Mouse (Mus musculus) T-cell, adult 2 months (primary cell): Measurements from ENCODE around the gene Tra2a.

Experiments
- DNase-seq: peaks from one replicate; pipeline ENCODE4 v3.0.0; 2022; ENCODE audit warnings: low spot score

Gene Tra2a

DNA sequence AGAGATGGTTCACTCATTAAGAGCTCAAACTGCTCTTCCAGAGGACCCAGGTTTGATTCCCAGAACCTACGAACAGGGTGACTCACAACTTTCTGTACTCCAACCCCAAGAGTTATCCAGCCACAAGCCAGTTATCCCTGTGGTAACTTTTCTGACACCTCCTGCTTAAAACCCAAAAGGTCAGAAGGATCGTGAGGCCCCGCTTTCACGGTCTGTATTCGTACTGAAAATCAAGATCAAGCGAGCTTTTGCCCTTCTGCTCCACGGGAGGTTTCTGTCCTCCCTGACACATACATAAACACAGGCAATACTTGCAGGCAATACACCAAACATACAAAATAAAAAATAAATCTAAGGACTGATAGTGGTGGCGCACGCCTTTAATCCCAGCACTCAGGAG lies 27.5 kb downstream of the Tra2a start:
- peak; percentile 100 for DNase-seq

DNA sequence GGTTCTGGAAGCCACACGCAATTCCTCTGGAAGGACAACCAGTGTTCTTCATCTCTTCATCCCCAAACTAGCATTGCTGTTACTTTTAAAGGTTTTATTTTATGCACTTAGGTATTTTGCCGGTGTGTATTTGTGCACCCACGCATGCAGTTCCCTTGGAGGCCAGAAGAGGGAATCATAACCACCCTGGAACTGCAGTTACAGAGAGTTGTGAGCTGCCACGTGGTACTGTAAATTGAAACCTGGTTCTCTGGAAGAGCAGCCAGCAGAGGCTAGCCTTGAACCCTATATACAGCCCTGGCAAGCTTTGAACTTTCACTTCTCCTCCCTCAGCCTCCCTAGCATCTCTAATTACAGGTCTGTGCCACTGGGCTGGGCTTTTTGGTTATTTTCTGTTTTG lies 30.5 kb downstream of the Tra2a start:
- DNase-seq = no peak

DNA sequence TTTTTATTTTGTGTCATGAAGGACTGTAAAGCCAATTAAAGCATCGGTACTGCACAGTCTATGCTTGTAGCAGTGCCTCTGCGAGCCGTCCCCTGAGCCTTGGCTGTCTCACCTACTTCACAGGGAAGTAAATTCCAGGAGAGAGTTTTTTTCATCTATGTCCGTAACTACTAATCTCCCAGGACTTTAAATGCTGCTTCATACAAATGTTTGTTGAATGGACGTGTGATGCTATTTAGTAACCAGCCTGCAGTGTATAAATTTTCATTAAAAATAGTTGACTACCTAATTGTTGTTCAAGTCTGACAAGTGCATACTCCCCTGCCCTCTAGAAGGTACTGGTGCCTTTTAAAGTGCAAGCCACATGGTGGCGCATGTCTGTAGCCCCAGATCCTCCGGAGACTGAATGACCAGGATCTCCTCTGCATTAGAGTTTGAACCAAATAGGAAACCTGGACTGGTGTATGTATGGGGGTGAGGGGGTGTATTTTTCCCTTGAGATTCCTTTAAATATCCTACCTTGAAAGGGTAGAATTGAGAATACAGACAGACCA lies 35.6 kb downstream of the Tra2a start:
- DNase-seq = no peak

DNA sequence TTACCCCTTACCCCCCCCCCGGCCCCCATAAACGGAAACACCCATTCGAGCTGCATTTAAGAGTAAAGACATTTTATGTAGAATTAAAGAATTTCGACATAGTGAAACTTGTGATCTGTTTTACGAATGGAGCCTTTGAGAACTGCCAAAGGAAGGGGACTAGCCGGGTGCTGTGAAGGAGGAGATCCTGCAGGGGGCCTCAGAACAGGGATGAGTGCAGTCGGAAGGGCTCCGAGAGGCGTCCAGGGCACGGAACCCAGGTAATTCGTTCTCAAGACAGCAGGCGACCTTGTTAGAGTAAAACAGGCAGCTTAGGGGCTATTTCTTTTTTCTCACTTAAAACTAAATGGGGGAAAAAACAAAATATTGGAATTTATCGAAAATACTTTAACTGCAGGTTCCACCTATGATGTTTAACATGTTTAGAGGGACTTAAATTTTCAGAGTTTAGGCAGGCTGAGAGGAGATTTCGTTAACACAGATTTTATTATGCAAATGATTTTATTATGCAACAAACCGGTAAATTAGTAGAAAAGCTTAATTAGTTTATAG lies 36.6 kb downstream of the Tra2a start:
- DNase-seq = peak; percentile 53

DNA sequence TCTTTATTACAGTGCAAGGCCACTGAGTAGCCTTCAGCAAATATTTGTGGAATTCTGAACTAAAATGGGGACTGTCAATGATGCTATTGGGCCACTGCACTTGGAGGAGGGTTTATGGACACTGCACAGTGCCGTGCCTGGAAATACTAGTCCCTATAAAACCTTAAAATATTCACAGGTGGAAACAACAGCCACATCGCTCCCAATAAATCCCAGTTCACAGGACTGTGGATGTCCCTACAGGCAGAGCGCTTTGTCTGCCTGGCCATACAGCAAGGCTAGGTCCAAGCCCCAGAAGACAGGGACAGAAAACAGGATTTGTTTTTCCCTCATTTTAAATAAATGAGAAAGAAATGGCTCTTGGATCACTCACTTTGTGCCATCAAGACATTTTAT lies 38.1 kb downstream of the Tra2a start:
- no peak for DNase-seq

DNA sequence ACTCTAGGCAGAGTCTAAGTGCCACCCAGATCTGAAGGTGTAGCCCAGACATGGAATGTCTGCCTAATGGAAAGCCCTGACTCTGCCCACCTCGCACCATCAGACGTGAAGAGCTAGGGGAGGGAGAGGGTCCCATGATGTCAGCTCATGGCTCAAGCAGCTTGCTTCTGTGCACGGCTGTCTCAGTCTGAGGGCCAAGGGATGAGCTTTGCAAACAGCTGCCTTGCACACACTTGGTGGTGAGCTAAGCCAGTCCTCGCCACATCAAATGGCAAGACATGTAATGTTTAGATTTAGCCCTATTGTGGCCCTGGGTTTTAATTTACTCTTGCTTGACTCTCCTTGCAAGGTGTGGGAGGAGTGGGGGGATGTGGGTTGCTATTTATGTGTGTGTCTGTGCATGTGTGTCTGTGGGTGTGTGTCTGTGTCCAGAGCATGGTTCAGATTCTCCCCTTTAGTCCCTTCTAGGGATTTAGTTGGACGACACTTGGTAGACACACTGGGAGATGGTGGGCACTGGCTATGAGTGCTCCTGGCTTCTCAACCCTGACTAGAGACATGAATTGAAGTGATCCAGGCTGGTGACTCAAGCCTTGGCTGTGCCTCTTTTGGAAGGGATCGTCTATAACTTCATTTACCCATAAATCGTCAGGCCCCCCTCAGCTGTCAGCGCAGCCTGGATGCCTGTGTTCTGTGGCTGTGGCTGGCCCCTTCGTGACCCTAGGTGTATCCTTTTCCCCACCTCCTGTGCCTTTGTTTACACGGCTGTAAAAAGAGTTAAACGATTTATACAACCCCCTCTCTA lies 38.7 kb downstream of the Tra2a start:
- DNase-seq = no peak

DNA sequence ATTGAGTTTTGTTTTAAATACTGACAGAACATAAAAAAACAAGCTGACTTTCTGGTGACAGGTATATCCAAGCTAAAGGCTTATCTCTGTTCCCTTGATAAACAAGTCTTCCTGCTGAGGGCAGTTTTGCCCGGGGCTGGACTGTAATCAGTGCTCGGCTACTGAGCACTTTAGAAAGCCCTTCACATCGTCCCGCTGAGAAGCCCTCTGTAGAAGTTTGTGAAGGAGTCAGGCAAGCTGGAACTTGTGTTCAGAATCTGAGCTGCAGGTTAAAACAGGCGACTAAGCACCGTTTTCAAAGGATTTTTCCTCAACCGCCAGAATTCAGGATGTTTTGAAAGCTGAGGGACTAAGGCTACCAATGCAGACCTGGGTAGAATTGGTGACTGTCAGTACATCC lies 41.9 kb downstream of the Tra2a start:
- DNase-seq = no peak

DNA sequence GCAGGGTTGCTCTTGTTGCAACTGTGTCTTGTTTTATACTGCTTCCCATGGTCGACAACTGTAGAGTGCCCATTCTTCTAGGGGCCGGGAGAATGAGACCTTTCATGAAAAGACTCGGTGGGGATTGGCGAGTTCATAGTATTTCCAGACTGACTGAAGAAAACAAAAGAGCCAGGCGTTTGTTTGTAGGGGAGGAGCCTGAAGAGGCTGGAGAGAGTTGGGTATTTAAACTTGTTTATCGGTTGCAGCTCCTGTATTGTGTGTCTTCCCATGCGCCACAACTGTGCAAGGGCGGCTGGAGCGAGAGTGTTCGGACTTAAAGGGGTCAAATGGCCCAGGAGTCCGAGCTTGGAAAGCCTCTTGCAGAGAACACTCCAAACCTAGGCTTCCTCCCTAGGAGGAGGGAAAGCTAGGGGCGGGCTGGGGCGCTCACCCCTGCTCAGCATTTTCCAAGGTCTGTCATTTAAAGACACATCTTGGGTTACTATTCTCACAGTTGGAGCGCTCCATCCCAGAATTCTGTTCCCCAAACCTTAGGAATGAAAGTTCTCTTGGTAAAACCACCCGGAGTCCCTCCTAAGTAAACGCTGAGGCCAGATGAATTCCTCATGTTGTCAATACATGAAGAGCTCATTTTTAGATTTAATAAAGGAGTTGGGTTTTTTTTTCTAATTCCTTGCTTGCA lies 43.8 kb downstream of the Tra2a start:
- no peak for DNase-seq

DNA sequence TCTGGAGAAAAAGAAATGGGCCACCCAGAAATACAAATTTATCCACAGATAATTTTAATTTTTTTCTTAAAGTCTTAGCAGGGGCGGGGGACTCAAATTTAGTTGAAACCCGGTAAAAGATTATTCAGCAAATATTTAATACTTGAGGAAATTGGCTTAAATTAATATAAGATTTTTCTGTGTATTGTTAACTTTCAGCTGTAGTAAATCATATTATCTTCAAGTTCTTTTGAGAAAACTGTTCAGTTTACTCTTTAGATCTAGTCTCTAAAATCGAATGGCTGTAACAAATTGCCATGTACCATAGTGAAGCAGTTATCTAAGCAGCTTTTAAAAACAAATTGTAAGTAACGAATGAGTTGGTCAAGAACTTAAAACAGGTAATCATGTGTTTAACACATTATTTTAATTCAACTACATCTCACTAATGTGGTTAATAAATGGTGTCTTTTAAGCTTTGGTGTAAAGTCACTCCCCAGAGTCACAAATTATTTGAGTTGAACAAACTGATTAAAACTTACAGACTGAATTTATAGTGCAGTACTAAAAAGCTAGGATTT lies 44.8 kb downstream of the Tra2a start:
- no peak for DNase-seq

DNA sequence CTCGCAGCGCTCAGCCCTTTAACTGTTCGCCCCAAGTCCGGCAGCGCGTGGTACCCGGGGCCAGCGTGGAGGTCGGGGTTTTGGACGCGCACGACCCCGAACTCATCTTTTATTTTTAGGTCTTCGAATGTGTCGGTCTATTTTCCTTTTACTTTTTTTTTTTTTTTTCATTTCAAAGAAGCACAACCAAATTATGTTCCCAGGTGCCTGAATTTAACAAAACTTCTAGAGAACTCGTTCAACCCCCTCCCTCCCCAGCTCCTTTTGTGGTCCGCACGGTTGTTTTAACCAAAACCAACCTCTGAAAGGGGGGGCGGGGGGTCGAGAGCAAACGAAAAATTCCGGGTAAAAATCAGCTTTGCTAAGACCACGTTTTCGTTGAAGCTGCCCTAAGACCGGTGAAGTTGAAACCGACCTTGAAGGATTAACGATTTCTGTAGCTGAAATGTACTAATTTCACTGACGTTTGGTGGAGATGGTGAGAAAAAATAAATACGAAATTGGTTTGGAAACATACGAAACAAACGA lies 45.5 kb downstream of the Tra2a start:
- DNase-seq = no peak

DNA sequence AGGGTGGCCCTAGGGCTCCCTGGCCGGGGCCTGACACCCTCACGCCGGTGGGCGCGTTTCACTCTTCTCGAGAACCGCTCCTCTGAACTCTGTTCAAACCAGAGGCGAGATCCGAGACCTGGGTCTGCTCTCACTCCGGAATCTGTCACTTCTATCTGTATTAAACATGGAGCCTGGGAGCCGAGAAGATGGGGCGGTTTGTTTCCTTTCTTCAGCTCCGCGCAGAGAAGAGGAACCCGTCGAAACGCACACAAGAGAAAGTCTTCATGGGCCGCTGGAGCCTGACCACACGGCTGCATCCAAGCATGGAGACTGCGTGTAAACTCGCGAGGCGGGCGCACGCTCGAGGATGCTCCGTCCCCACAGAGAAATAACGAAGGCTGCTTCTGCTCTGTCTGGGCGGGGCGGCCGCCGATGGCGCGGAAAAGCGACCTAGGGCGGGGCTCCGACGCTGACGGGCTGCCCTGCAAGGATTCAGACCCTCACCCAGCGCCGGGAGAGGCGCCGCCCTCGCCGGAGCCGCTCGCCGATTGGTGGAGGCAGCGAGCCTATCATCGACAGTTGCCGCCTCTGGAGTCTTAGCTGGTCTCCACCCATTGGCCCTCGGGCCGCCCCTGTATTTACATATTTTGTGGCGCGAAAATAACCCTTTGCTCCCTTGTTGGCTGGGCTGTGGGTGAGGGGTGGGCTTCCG lies 46.1 kb downstream of the Tra2a start:
- DNase-seq = peak; percentile 25

DNA sequence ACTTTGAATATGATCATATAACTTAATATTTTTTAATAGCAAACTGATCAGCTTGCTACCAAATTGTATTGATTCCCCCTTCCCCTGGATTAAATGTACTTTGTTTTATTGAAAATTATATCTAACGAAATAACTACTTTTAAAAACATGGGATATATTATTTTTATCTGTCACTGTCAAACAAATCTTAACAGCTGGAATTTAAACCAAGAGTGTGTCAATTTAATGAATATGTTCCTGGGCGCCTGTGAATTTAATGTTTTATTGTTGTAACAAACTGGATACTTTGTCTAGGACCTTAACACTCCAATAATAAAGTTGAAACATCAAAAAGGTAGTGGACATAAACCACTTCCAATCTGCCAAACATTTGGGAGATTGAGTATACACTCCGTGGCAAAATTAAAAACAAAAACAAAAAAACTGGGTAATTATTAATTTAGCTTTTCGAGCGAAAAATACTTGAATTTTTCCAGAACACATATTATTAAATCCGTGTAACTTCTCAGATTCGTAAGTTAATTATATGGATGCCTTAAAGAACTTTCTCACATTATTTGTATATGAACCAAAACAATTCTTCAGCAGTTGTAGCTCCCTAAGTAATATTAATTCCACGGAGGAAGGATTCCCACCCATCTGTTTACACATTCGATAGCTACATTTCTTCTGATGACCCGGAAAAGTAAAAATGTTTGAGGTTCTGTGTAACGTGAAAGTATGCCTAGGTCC lies 46.9 kb downstream of the Tra2a start:
- DNase-seq = no peak

DNA sequence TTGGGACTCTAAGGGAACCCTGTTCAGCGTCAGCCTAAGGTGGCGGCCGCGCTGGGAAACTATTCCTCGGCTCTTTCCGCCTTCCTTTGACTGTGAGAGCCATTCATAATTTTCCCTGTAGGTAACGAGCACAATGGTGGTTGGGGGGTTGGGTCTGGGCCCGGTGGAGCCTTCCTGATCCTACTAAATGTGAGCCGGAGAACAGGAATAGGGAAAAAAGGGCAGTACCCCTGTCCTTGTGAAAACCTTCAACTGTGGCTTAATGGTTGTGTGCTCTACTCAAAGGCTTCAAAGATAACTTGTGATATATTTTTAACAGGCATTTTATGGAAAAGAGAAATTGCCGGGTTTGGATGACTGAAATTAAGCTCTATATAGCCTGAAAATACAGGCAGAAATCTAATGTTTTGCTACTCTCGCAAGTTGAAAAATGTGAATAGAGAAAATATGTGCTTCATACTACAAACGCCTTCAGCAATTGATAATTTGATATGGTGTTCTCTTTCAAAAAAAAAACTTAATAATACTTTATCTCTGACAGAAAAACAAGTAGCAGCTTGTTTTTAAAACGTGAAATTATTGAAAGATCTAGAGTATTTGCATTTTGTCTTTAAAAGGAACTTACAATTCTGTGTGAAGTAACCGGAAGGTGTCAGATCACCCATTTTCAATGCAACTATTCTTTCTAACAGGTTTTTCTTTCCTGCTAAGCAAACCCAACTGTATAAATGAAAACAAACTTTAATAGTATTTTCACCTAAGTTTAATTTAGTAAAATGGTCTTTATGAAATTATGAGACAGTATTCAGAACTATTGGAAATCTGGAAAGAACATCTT lies 47.9 kb downstream of the Tra2a start:
- DNase-seq = peak; percentile 3

DNA sequence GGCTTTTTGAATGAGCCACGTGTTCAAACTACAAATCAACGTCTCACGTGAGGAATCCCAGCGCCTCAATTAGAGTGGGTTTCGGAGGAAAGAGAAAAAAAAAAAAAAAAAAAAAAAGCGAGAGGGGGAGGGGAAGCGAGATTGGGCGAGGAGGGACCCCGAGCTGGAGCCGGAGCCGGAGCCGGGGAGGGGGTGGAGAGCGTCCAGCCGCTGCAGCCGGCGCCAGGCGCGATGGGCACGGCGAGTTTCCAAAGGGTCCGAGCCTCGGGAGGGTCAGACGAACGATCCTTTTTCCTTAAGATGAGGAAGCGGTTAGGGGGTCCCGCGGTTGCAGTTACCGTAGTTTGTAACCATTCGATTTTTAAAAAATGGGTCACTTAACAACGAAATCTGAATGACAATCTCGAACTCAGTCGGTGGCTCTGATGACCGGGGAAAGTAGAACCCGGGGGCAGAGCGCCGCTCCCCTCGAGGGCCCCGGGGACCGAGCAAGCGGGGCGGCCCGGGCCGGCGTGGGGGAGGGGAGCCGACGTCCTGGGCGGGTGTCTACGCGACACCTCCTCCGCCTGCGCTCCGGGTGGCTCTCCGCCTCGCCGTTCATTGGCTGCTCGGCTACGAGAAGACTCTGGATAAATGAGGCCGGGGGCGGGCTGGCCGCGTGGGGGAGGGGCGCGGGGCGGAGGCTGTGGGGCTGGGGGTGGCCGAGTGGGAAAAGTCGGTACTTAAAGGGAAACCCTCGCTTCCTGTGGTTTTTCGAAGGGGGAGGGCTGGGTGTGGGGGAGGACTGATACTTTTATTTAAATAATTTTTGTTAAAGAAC lies 48.7 kb downstream of the Tra2a start, which contains the start of gene Igf2bp3:
Gene Igf2bp3, minus strand, starts transcription at position 30 of the 820 bp plus-strand sequence.
- peak; percentile 34 for DNase-seq

DNA sequence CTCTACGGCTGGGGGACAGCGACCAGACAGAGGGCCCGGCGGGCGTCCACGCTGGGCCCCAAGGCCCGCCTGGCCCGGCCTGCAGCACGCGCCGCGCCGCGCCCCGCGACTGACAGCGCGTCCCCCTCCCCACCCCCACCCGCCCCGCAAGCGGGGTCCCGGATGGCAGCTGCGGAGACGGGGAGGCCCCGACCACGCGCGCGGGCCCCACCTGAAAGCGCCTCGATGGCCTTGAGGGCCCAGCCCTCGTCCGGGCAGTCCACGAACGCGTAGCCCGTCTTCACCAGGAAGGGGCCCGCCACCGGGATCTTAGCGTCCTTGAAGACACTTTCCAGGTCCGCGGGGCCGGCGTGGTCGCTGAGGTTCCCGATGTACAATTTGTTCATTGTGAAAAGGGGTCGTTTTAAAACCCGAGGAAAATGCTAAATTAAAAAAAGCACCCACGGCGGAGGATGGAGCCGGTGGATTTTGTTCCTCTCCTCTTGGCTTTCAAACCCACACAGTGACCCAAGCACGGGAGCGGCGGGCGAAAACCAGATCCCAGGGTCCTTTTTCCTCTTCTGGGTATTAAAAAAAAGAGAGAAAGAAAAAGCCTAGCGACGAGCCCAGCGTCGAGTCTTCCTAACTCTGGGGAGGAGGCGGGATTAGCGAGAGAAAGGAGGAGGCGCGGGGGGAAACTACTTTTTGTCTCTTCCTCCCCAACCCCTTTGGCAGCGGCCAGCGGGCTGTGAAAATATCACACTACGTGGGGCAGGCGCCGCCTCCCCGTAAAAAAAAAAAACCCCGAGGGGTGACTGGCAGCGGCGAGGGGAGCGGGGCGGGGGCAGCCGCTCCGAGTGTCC lies 49.5 kb downstream of the Tra2a start:
- DNase-seq = peak; percentile 10

DNA sequence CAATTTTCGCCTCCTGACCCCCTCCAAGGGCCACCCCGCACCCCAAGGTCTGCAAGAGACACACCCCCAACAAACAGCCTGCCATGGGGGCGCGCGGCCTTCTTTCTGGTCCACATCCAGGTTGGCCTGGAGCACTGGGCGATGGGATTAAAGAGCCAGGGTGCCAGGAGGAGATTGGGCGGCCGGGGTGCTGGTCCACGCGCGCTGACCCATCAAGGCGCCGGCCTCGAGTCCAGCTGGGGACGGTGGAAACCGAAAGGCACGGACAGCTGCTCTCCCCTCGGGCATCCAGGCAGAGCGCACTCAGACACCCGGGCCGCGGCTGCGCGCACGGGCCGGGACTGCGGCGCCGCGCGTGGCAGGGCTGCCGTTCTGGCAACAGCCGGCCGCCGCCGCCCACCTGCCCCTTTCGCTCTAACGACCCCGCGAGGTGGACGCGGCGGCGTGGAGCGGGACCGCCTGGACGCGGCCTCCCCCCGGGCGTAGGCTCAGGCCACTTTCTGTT lies 50.2 kb downstream of the Tra2a start:
- peak; percentile 17 for DNase-seq

DNA sequence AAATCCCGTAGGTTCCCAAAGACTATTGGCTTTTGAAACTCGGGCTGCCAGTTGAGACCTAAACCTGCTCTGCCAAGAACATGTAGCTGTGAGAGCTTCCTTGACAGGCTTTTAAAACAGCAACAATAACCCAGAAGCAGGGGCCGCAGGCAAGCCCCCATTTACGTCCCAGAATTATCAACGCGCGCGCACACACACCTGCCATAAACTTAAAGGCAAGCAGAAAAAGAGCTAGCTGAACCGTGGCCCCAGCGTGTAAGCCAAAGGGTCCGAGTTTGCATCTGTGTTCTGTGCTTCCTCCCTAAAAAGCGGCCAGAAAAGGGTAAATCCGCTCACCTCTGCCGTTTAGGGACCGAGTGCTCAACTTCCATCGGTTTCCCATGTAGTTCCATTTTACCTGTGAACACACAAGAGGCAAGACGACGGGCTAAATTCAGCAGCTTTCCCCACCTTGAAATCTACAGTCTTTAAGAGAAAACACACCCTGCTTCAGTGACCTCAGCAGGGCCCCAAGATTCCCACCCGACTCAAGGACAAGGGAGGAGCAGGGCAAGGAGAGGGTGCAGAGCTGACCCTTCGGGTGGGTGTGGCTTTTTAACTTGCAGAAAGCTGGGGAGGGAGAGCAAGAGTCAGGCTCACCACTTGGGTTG lies 50.8 kb downstream of the Tra2a start:
- DNase-seq = no peak

DNA sequence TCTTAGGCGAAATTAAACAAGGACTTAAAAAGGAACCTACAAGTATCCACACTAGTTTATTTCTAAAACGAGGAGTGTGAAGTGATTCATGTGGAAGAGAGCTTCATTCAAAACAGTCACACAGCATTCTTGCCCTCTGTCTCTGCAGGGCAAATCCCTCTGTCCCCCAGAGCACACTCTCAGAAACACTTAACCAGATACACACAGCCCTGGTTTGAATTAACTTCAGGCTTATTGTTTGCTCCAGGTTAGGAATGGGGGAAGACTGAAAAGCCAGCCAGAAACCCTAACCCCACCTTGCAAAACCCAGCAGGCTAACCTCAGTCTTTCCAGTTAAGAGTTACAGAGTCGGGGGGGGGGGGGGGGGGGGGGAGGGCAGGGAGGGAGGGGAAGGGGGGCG lies 51.7 kb downstream of the Tra2a start:
- no peak for DNase-seq
